Mouse (Mus musculus): ENCODE data around the gene Ank3. TPM values are rescaled to one million over a fixed set of nuclear protein-coding genes. Genes with fewer than 3 reads are reported as not detected.

The Ank3 gene
- polyA plus RNA-seq, 2 experiments from 2014 or later: 0.05 to 1.3 TPM

DNA sequence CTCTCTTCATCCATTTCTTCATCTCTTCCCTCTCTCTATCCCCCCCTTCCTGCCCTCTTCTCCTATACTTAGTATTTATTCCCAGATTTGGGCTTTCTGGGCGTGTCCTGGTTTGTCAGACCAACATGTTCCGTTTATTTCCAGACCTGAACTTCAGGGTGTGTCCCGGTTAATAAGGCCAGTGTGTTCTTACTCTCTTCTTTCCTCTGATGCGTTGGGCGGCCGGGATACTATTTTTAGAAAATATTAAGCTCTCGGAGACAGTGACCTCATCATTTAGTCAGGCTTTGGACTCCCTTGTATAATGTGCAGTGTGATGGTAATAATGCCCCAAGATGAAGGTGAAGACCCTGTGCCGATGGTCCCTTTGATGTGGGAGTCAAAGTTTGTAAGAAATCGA is 546.3 kb downstream of the Ank3 start:
- no peak for ATAC-seq

DNA sequence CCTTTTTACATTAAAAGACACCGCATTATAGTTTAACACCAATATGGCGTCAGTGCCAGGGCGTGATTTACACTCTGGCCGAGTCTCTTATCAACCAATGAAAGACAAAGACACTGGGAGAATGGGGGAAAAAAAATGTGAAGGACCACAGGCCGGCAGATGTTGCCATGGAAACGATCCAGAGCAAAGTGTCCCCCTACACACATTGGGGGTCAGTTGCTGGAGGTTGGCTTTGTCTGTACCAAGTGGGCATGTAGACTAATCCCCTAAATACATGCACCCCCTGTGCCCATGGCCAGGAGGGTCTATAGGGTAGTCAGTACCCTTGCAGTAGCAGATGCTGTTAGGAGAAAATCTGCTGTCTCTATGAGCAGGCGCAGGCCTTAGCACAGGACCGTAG is 547.3 kb downstream of the Ank3 start:
- no peak for ATAC-seq

DNA sequence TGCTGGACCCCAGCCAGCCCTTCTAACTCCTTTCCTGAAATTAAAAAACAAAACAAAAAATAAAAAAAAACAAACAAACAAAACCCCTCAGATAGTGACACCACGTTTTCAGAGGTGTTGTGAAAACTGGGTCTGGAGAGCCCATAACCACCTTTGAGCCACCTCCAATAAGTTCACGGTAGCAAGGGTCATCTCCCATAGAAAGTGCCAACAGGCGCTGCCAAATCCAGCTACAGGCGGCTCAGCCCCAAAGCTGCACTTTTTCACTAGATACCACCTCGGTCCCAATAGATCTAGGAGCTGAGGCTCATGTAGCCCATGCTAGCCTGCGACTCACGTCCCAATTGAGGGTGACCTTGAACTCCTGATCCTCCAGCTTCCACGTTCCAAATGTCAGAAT is 547.7 kb downstream of the Ank3 start:
- ATAC-seq: no peak

DNA sequence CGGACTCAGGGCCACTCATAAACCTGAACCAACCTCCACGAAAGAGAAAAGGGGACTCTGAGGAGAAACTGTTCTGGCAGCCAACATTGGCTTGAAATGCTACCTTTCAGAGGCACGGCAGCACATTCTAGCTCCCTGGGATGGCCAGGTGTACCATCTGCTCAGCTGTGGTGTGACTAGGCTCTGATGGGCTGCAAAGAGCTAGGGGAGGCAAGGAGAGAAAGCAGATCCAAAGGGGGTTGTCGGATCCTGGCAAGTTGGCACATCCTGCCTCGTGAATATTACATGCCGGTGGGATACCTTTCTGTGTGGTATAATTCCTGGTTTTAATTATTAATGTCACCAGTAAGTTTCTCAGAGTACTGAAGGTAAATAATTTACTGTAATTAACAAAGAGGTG is 548.5 kb downstream of the Ank3 start:
- ATAC-seq: no peak

DNA sequence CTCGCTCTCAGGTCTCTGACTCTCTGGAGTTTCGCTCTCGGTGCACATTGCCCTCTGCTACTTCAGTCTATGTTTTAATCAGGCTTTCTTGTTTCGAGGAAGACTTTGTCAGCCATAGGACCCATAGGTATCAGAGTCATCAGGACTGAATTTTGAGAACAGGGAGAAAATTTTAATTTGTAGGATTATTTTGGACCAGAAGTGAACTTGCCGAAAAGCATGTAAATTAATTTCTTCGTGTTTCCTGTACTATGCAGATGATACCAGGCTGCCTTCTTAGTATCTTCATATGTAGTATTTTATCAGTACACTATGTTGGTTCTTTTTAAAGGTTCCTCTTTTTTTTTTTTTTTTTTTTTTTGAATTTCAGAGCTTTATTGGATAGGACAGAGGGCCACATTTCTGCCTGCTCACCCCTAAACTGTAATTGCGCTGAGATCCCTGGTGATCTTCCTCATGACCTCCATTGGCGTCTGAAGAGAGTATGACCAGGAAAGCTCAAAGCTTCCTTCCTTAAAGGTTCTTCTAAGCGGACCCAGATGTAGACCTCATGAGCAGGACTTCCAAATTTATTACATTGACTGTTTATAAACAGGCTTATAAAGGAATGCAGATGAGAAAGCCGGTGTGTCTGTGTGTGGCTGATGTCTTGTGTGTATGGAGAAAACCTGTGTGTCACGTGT is 551.8 kb downstream of the Ank3 start:
- ATAC-seq: no peak

DNA sequence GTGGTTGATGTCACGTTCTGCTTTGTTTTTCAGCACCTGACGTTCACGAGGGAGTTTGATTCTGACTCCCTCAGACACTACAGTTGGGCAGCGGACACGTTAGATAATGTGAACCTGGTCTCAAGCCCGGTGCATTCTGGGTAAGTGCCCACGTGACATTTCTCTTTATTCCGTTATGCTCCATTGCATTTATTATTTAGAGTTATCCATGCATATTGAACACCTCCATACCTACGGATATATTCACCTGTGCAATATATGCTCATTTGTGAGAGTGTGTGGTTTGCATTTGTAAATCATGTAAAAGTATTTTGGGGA is 552.3 kb downstream of the Ank3 start:
- no peak for ATAC-seq

DNA sequence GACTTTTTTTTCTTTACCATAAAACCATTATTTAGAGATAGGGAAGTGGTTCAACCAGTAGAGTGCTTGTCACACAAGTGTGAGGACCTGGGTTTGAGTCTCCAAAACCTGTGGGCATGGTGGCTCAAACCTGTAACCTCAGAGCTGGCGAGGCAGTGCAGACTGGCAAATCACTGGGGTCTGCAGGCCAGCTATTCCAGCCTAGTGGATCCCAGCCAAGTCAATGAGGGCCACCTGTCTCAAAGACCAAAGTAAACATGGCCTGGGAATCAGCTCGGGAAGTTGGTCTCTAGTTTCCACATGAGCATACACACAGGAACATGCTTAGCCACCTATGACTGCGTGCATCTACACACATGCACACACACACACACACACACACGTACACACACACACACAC is 552.9 kb downstream of the Ank3 start:
- ATAC-seq: no peak

DNA sequence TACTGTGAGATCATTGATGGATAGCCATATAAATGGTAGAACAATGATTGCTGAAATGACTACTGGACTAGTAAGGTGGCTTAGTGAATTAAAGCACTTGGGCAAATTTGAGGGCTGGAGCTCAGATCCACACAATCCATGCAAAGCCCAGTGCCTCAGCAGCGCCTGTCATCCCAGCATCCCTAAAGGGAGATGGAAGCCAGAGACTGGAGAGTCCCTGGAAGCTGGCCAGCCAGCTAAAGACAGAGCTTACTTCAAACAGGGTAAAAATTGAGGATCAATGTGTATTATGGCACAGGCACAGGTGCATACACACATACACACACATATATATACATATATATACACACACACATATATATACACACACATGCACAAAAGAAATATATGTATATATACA is 553.7 kb downstream of the Ank3 start:
- ATAC-seq: no peak

DNA sequence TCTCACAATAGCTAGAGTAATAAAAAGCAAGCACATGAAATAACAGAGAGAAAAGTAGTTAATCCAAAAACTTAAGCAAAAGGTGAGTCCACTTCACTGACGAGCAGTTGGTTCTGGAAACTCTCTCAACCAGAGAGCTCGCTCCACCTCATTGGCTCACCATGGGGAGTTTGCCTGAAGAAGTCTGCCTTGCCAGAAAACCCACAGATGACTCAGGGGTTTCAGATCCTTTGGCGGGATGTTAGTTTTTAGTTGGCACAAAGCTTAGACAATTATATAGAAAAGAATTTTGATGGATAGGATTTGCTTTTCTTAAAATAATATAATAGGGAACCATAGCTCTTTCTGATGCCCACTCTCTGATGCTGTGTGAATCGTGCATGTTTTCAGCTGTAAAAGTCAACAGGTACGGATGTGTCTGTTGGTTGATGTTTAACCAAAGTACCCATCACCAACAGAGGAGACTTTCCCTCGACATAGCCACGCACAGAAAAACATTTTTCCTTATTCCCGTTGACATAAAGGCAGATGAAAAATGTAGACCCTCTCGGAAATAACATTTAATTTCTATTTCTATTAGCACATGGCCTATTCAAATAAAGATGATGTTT is 556.2 kb downstream of the Ank3 start:
- ATAC-seq: no peak

DNA sequence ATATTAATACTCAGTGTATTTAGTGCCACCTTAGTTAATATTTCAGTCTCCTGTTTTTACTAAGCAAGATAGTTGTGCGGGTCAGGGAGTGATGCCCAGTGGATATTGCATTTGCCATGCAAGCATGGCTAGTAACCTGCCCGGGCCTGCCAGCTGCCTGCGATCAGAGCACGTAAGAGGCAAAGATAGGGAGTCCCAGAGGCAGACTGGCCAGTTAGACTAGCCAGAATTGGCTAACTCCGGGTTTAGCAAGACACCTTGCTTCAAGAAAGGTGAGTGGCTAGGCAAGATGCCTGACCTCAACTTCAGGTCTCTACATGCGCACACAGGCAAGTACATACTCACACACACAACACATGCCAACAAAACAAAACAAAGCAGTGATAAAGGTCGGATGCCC is 563.7 kb downstream of the Ank3 start:
- ATAC-seq: no peak

DNA sequence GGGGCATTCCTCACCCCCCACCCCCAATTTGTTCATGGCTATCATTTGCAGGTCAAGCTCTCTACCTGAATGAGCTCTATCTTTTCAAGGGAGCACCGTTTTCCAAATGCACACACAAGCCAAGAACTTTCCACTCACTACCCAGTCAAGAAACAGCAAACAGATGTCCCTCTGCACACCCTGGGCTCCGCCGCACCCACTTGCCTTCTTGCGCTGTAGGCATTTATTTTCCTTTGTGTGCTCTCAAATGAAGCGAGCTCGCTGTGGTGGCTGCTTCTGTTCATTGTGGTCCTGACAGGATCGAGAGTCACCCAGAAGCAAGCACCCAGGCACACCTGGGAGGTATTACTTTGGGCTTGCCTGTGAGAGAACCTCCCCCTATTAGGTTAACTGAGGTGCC is 564.4 kb downstream of the Ank3 start:
- no peak for ATAC-seq

DNA sequence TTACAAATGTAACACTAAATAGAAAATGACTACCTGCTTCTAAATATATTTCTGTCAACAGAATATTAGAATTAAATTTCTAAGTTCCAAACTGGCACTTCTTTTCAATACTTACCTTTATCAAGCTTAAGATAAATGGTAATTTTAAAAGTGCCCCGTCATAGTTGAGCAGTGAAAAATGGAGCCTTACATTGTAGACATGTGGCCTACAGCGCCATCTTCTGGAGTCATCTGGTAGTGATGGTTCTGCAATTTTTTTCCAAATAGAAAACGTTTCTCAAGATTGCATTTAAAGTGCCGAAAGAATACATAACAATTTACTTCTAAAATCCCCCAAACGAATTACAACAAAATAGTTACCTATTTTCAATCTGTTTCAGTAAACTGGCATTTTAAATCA is 566.0 kb downstream of the Ank3 start:
- ATAC-seq: no peak

DNA sequence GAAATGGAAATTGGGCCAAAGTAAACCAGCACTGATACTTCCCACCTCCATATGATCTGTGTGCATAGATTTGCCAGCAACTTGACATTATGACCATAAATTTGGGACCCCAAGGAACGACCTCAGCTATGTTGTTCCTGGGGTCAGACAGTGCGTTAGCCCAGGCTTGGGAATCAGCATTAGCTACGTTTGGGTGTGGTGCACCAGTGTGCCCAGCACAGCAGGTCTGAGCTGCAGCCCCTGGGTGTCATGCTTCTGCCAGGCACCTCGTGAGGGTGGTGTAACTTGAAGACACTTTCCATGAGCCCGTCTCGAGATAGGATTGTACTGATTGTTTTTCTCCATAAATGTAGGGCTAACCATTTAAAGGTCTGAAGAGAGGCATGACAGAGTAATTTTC is 566.5 kb downstream of the Ank3 start:
- no peak for ATAC-seq

DNA sequence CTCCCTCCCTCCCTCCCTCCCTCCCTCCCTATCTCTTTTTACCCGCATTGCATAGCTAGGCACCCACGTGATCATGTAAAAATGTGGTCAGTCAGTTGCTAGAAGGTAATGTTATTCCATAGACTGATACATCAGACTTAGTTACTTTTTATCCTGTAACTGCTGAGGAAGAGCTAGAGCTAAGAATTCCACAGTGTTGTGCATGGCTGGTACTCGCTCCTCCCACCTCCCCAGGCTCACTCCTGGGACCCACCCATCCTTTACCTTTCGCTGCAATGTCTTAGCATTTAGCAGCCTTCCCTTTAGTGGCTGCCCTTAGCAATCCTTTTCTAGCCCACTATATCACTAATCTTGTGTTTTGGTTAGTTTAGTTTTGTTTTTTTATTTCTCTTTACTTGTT is 569.4 kb downstream of the Ank3 start:
- no peak for ATAC-seq

DNA sequence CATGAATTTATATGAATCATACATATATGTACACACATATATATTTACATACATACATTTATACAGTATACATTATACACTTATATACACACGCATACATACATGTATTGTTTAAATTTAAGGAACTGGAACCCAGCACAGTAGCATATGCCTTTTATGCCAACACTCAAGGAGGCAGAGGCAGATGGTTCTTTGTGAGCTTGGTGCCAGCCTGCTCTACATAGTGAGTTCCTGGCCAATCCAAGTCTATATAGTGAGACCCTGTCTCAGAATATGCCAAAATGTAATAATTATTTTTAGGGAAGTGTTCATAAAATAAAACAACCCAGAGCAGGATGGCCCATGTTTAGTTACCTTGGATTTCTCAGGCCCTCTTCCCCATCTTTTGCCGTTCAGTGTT is 581.1 kb downstream of the Ank3 start:
- ATAC-seq: no peak

DNA sequence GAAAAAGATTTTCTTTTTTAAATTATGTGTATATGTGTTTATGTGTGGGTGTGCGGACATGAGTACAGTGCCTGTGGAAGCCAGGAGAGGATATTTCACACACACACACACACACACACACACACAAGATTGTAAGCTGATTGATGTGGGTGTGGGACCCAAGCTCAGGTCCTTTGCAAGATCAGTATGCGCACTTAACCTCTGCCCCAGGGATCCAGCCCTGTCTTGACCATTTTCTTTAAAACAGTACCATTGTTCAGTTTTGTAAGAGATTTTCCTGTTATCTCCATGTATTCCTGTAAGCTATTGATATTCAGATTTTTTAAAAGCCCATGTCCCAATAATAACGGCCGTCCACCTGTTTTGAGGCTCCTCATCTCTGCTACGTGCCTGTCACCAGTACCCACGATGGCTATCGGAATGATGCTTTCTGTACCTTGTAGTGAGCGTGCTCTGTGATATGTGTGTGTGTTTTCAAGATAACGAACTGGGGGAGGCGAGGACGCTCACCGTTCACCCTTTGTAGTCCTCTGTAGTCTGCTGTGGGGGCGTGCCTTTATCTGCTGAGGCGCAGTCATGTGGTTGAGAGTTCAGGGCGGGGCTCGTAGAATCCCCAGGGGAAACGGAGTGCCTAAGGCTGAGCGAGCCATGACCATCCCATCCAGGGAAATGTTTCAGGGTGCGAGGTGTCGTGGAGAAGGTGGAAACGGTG is 583.0 kb downstream of the Ank3 start:
- ATAC-seq: no peak

DNA sequence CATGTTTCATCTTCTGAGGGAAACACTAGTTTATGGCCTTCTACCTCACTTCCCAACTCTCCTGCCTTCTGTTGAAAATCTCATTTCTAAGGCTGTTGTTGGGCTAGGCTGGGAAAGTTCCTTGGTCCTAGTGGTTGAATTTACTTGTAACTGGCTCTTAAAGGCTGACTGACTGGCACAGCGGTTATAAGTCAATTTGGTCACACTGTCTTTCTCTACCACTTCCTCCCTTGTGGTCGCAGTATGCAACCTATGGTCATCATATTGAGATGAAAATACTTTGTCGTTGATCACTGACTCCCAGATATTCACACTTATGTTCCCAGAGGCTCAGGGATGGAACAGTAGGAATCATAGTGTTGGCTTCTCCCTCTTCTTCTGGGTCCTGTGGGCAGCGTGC is 584.1 kb downstream of the Ank3 start:
- ATAC-seq: no peak

DNA sequence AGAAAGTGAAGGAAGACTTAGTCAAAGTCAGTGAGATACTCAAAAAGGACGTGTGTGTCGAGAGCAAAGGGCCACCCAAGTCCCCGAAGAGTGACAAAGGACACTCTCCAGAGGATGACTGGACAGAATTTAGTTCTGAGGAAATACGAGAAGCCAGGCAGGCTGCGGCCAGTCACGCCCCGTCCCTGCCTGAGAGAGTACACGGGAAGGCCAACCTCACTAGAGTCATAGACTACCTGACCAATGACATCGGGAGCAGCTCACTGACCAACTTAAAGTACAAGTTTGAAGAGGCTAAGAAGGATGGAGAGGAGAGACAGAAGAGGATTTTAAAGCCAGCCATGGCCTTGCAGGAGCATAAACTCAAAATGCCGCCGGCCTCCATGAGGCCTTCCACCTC is 588.9 kb downstream of the Ank3 start:
- no peak for ATAC-seq

DNA sequence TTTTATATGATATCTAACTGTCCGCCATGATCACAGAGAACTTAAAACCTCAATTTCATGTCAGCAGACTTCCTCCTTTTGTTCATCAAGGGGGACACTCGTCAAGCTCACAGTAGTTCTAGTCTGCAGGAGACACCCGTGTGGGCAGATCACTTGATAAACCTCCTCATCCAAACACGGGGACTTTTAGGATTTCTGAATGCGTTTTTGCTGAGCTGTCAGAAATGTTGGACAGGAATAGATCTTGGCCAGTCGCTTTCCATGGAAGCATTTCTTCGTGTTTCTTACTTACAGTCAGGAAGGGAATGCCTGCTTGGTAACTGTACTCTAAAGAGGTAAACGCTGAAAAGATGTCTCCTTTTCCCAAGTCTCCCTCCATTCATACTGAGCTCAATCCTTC is 598.5 kb downstream of the Ank3 start:
- ATAC-seq: no peak

DNA sequence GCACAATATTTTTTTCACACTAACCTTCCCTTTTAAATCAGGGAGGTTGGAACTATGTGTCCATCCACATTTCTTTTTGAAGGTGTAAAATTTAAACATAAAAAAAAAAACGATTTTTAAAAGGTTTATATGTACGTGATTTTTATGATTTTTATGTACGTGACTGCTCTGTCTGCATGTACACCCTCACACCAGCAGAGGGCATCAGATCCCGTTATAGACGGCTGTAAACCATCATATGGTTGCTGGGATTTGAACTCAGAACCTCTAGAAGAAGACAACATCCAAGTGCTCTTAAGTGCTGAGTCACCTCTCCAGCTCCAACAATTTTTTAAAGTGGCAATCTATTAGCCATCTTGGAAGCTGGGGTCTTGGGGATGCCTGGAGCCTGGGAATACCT is 605.5 kb downstream of the Ank3 start:
- no peak for ATAC-seq

DNA sequence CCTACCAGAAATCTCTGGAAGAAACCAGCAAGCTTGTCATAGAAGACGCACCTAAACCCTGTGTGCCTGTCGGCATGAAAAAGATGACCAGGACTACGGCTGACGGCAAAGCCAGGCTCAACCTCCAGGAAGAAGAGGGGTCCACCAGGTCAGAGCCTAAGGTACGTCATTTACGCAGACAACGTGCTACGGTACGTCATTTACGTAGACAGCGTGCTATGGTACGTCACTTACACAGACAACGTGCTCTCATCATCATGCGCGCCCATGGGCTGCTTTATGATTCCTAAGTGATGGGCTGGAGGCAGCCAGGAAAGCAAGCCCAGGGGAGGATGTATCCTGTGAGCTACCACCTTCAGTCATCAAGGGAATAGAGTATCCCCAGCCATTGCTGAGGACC is 606.3 kb downstream of the Ank3 start:
- ATAC-seq: no peak

DNA sequence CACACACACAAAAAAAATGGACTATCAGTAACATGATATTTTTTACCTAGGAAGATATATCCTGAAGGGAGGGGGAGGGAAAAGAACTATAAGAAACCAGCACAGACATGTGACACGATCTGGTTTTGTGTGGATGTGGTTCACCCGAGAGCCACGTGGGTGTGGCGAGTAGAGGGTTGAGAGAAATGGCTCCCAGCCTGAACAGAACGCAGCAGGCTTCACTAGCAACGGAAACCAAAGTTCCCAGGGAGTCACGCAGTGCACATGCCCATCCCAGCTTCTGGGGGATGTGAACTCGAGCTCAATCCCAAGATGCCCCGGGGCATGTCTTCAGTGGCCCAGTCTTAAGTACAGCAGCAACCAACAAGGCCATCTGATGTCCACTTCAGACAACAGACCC is 607.8 kb downstream of the Ank3 start:
- no peak for ATAC-seq

DNA sequence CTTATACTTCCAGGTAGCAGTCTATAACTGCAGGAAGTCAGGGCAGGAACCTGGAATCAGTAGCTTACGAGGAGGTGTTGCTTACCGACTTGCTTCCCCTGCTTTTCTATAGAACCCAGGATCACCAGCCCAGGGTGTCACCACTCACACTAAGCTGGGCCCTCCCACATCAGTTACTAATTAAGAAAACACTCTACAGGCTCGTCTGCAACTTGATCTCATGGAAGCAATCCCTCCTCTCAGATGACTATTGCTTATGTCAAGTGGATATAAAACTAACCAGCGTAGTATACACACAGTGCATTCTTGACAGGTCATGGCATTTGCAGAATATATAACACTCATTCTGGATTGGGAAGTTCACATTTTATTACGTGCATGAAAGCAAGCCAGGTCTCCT is 613.2 kb downstream of the Ank3 start:
- ATAC-seq: no peak

DNA sequence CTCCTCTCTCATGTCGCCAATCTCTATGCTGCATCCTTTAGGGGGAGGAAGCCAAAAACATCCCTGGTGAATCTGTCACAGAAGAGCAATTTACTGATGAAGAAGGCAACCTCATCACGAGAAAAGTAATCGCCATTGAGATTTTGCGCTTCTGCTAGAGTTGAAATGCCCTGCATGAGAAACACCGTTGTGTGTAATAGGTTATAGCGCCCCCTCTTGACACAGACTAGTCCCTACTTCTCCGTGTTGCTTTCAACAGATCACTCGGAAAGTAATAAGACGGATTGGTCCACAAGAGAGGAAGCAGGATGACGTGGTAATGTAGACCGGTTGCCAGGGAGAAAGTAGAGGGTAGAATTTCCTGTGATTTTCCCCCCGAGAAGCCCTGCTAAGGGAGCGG is 615.4 kb downstream of the Ank3 start:
- no peak for ATAC-seq

DNA sequence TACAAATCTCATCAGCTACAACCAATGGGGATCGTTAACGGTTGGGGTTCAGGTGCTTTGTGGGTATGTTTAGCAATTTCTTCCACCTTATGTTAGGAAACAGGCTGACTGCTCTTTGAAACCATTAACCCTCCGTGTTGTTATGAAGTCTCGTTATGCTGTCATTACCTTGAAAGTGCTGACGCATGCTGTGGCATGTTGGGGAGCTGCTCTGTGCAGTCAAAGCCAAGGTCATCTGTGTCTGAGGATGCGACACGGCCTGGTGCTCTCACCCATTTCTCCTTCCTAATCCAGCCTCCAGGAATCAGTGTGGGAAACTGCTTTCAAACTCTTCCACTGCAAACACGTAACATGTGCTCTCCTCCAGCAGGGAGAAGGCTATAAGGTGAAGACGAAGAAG is 616.6 kb downstream of the Ank3 start:
- ATAC-seq: no peak

Data from activated CD4-positive, CD25-positive, alpha-beta regulatory T cell, adult 4 months (primary cell).